Mouse (Mus musculus): Measurements from ENCODE around the gene Jmjd8. TPM values are rescaled to one million over a fixed set of nuclear protein-coding genes. Genes with fewer than 3 reads are reported as not detected.

The Jmjd8 gene
- polyA plus RNA-seq, 1 experiment from 2014 or later = 21.7 TPM

DNA sequence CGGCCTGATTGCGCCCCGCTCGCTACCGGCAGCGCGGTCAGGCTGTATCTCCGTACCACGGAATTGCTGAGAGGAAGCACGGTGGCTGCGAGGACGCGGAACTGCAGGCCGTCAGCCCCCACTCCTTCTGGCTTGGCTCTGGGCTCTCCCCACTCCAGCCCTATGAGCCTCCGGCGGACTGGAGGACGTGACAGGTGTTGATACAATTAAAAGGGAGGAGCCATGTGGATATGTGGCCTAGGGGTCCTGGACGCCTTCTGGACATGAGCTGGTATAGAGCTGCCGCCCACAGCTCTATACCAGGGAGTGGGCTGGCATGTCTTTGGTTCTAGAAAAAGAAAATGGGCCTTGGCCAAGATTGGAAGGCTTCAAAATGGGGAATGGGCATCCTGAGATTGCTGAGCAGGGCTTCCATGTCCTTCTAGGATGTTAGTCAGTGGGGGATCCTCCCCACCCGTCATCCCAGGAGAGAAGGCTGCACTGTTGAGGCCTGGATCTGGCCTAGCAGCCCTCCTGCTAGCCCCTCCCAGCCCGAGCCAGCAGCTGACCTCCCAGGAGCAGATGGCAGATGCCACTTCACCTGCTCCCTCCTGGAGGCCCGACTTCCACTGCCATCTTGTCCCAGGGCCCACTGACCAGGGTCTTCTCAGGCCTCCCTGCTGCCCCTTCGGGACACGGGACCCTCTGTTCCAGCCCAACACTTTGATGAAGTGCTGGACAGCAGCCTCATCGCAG is 18.9 kb upstream of the Jmjd8 start:
- Histone ChIP-seq H3K27ac (no peak overlapping the region), H3K4me1 (replicated peaks) (peaks cover 13% of the 10 kb centered on the region), H3K4me2 (peak overlapping the region; percentile 73), H3K36me3 (no peaks in the 10 kb centered on the region), H3K27me3 (peaks cover 83% of the 10 kb centered on the region), H3K4me3 (replicated peaks) (peak overlapping the region; percentile 55), H3K9ac (peak overlapping the region; percentile 15; the same call in 1 of the 2 replicates), H3K9me3 (replicated peaks) (no peaks in the 10 kb centered on the region)
- DNase-seq = no peak
- 13% methylated on average over 25 of the region's 25 CpGs for WGBS (ENCODE audit: insufficient replicate concordance)
- ATAC-seq (ENCODE audit: low read depth) = no peak

DNA sequence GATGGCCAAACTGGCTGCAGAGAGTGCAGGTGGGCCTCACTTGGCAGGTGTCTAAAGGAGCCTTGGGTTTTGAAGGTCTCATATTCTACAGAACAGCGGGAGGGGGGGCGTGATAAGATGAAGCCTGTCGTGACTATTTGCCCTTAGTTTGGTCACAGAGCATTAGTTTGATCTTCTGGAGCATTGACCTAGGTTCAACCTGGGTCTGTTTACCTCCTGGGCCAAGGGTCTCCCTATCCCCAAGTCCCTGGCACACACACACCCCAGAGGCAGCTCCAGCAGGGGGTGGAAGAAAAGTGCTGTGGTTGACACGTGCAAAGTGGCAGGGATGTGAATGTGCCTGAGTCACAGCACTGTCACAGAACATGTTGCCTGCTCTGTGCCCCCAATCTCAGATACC is 17.8 kb upstream of the Jmjd8 start:
- DNase-seq (no peak), ATAC-seq (ENCODE audit: low read depth) (no peak)
- 52% methylated on average over 4 of the region's 4 CpGs for WGBS (ENCODE audit: insufficient replicate concordance)
- no peaks in the 10 kb centered on the region for H3K9me3 ChIP-seq (replicated peaks)
- no peak overlapping the region for H3K4me2 ChIP-seq
- no peak overlapping the region for H3K27ac ChIP-seq
- H3K36me3 ChIP-seq = no peaks in the 10 kb centered on the region
- peaks cover 92% of the 10 kb centered on the region for H3K27me3 ChIP-seq
- H3K4me1 ChIP-seq (replicated peaks) = peaks cover 13% of the 10 kb centered on the region
- H3K9ac ChIP-seq = no peak overlapping the region
- no peak overlapping the region for H3K4me3 ChIP-seq (replicated peaks)

DNA sequence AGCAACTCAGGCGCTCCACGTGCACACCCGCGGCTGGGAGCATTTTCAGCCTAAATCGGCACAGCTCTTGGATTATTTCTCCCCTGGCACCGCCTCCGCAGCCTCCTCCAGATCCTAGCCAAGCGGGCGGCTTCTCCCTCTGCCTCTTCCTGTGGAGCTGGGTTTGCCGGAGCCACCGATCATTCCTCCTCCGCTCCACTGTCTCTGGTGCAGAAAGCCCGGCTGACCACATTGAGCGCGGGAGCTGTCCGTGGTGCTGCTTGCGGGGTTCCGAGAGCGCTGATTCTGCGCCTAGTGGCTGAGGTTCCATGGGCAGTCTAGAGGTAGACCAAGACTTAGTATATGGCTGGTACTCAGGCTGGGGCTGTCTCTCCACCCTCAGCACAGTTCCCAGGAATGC is 15.2 kb upstream of the Jmjd8 start:
- Histone ChIP-seq H3K4me2 (no peak overlapping the region), H3K9ac (no peak overlapping the region), H3K36me3 (no peaks in the 10 kb centered on the region), H3K27me3 (peaks cover 98% of the 10 kb centered on the region), H3K27ac (no peak overlapping the region), H3K9me3 (replicated peaks) (no peaks in the 10 kb centered on the region), H3K4me3 (replicated peaks) (no peak overlapping the region), H3K4me1 (replicated peaks) (peaks cover 13% of the 10 kb centered on the region)
- ATAC-seq (ENCODE audit: low read depth) (peak; percentile 35; the same call in 1 of the 2 replicates), DNase-seq (peak; percentile 63)
- 3% methylated on average over 20 of the region's 20 CpGs for WGBS (ENCODE audit: insufficient replicate concordance)

DNA sequence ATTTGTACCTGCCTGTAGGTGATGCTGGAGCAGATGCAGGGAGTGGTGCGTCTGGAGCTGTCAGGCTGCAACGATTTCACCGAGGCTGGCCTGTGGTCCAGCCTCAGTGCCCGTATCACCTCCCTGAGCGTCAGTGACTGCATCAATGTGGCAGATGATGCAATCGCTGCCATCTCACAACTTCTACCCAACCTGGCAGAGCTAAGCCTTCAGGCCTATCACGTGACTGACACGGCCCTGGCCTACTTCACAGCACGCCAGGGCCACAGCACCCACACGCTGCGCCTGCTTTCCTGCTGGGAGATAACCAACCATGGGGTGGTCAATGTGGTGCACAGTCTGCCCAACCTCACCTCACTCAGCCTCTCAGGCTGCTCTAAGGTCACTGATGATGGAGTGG is 11.0 kb upstream of the Jmjd8 start:
- WGBS (ENCODE audit: insufficient replicate concordance) = 70% methylated on average over 11 of the region's 11 CpGs
- no peak overlapping the region for H3K4me2 ChIP-seq
- ATAC-seq (ENCODE audit: low read depth) (no peak), DNase-seq (no peak)
- H3K27ac ChIP-seq = no peak overlapping the region
- peaks cover 96% of the 10 kb centered on the region for H3K27me3 ChIP-seq
- no peak overlapping the region for H3K4me3 ChIP-seq (replicated peaks)
- H3K4me1 ChIP-seq (replicated peaks) = peaks cover 11% of the 10 kb centered on the region
- no peaks in the 10 kb centered on the region for H3K36me3 ChIP-seq
- no peak overlapping the region for H3K9ac ChIP-seq
- H3K9me3 ChIP-seq (replicated peaks) = no peaks in the 10 kb centered on the region

DNA sequence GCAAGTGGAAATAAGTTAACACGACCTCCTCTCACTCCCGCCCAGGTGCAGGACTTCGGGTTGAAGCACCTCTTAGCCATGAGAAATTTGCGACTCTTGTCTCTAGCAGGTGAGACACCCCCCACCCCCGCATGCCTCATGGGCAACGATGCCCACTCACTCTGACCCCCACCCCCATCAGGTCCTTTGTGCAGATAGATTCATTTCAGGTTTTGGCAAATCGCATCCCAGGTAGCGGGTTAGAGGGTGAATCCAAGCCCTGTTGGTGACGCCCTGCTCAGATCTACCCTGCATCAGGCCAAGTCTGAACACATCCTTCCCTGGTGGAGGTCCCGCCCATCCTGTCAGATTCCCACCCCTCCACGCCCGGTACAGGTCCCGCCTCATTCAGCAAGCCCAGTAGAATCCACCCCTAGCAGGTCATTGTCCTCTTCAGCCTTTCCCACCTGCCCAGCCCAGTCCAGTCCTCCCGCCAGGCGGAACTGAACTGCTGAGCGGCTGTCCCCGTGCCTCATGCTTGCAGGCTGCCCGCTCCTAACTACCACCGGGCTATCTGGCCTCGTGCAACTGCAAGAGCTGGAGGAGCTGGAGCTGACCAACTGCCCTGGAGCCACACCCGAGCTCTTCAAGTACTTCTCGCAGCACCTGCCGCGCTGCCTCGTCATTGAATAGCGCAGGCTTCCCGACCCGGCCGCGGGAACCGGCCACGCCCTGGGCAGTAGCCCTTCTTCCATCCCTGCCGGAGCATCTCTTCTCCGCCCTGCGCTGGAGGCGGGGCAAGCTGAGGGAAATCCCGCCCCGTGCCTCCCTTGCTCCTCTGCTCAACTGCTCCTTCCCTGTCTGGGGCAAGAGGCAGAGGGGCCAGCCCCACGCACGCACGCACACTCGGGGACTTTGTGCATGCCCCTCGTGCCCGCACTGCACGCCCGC is 9.6 kb upstream of the Jmjd8 start:
- Histone ChIP-seq H3K9ac (peak overlapping the region; percentile 22; the same call in 1 of the 2 replicates), H3K36me3 (no peaks in the 10 kb centered on the region), H3K9me3 (replicated peaks) (no peaks in the 10 kb centered on the region), H3K27ac (no peak overlapping the region), H3K4me3 (replicated peaks) (peak overlapping the region; percentile 28), H3K27me3 (peaks cover 84% of the 10 kb centered on the region), H3K4me2 (peak overlapping the region; percentile 38), H3K4me1 (replicated peaks) (peaks cover 19% of the 10 kb centered on the region)
- WGBS (ENCODE audit: insufficient replicate concordance) = 7% methylated on average over 46 of the region's 46 CpGs
- DNase-seq (no peak), ATAC-seq (ENCODE audit: low read depth) (peak; percentile 66)

DNA sequence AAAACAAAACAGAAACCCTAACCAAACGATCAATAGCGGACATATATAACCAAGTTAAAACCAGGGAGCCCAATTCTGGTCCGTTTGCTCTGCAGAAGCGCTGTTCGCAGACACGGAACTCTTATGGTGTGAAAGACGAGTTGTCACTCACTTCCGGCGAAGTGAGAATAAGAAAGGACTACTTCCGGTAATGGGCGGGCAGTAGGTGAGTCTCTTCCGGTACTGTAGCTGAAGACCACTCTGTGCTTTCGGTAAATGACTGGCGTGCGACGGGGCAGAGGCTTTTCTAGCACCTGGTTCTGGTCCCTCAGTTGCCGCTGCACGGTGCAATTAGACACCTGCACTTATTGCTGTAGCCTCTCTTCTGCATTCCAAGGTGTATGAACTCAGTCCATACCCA is 5.2 kb upstream of the Jmjd8 start, which contains the start of gene Wdr24:
Gene Wdr24, plus strand, starts transcription at position 176 of the 400 bp plus-strand sequence.
- WGBS (ENCODE audit: insufficient replicate concordance) = under 1% methylated on average over 18 of the region's 18 CpGs
- Histone ChIP-seq H3K4me1 (replicated peaks) (peaks cover 48% of the 10 kb centered on the region), H3K27ac (peak within 1 kb of the TSS; percentile 81), H3K36me3 (peaks cover 31% of the 10 kb centered on the region), H3K27me3 (peaks cover 41% of the 10 kb centered on the region), H3K9me3 (replicated peaks) (no peaks in the 10 kb centered on the region), H3K4me2 (peak within 1 kb of the TSS; percentile 93), H3K4me3 (replicated peaks) (peak within 1 kb of the TSS; percentile 79), H3K9ac (peak within 1 kb of the TSS; percentile 83)
- ATAC-seq (ENCODE audit: low read depth) = peak; percentile 62
- peak; percentile 71 for DNase-seq

DNA sequence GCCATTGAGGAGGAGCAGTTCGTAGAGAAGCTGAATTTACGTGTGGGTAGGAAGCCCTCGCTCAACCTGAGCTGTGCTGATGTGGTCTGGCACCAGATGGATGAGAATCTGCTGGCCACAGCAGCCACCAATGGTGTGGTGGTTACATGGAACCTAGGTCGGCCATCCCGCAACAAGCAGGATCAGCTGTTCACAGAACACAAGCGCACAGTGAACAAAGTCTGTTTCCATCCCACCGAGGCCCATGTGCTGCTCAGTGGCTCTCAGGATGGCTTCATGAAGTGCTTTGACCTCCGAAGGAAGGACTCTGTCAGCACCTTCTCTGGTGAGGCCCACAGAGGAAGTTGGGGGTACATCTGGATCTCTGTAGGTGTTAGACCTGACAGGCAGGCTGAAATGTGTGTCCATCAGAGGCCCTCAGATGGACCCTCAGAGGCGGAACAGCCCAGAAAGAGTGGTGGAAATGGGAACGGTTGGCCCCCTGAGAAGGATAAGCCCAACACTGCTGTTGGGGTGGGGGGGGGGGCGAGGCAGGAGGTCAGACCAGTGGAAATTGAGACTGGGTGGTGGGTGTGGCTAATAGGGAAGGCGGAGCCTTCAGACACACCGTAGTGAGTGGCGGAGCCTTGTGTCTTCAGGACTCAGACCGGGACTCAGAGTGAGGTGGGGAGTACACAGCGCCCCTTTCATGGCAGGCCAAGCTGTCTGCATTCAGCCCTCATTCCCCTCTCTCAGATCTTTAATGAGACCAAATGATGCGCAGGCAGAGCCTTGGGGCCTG is 4.1 kb upstream of the Jmjd8 start:
- no peak for ATAC-seq (ENCODE audit: low read depth)
- Histone ChIP-seq H3K36me3 (peaks cover 32% of the 10 kb centered on the region), H3K27ac (peak overlapping the region; percentile 81), H3K4me1 (replicated peaks) (peaks cover 50% of the 10 kb centered on the region), H3K4me2 (peak overlapping the region; percentile 93), H3K9me3 (replicated peaks) (no peaks in the 10 kb centered on the region), H3K4me3 (replicated peaks) (peak overlapping the region; percentile 79), H3K9ac (peak overlapping the region; percentile 83), H3K27me3 (peaks cover 30% of the 10 kb centered on the region)
- WGBS (ENCODE audit: insufficient replicate concordance) = 53% methylated on average over 17 of the region's 17 CpGs
- no peak for DNase-seq

DNA sequence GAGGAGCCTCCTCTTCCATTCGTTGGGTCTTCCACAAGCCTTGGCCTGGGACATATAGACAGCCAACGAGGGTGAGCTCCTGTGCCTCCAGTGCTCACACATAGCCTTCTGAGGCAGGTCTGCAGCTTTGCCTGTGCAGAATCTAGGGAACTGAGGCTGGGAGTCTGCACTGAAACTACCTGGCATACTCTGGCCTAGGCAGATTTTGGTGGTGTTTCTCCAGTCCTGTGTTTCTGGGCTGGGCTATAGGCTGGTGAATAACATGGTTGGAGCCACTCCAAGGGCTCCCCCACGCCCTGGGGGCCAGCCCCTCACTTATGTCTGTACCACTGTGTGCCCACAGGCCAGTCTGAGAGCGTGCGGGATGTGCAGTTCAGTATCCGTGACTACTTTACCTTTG is 3.4 kb upstream of the Jmjd8 start:
- no peak overlapping the region for H3K27ac ChIP-seq
- H3K9ac ChIP-seq = peak overlapping the region; percentile 83
- no peaks in the 10 kb centered on the region for H3K9me3 ChIP-seq (replicated peaks)
- H3K36me3 ChIP-seq = peaks cover 39% of the 10 kb centered on the region
- peak overlapping the region; percentile 79 for H3K4me3 ChIP-seq (replicated peaks)
- H3K4me2 ChIP-seq = peak overlapping the region; percentile 93
- 81% methylated on average over 6 of the region's 6 CpGs for WGBS (ENCODE audit: insufficient replicate concordance)
- ATAC-seq (ENCODE audit: low read depth) (no peak), DNase-seq (no peak)
- peaks cover 55% of the 10 kb centered on the region for H3K4me1 ChIP-seq (replicated peaks)
- peaks cover 22% of the 10 kb centered on the region for H3K27me3 ChIP-seq

DNA sequence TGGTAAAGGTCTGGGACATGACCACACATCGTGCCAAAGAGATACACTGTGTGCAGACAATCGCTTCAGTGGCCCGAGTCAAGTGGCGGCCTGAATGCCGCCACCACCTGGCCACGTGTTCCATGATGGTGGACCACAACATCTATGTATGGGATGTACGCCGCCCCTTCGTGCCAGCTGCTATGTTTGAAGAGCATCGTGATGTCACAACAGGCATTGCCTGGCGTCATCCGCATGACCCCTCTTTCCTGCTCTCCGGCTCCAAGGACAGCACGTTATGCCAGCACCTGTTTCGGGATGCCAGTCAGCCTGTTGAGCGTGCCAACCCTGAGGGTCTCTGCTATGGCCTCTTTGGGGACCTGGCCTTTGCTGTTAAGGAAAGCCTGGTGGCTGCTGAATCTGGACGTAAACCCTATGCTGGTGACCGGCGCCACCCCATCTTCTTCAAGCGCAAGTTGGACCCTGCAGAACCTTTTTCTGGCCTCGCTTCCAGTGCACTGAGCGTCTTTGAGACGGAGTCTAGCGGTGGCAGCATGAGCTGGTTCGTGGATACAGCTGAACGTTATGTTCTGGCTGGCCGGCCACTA is 2.6 kb upstream of the Jmjd8 start:
- no peak for ATAC-seq (ENCODE audit: low read depth)
- H3K9me3 ChIP-seq (replicated peaks) = no peaks in the 10 kb centered on the region
- H3K4me3 ChIP-seq (replicated peaks) = no peak overlapping the region
- 86% methylated on average over 27 of the region's 27 CpGs for WGBS (ENCODE audit: insufficient replicate concordance)
- H3K27ac ChIP-seq = no peak overlapping the region; the same call in 1 of the 2 replicates
- DNase-seq = no peak
- no peak overlapping the region for H3K9ac ChIP-seq
- peaks cover 63% of the 10 kb centered on the region for H3K4me1 ChIP-seq (replicated peaks)
- no peak overlapping the region for H3K4me2 ChIP-seq
- H3K27me3 ChIP-seq = peaks cover 15% of the 10 kb centered on the region
- peaks cover 47% of the 10 kb centered on the region for H3K36me3 ChIP-seq

DNA sequence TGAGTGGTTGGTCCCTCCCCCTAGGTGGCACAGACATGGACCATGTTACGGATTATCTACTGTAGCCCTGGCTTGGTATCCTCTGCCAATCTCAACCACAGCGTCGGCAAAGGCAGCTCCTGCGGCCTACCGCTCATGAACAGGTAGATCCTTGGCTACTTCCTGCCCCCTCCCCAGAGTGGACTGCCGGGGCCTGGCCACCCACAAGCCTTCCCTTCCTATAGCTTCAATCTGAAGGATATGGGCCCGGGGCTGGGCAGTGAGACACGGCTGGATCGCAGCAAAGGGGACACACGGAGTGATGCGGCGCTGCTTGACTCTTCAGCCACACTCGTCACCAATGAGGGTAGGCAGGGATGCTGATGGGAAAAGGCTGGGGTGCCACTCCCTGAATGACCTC is 1.7 kb upstream of the Jmjd8 start:
- Histone ChIP-seq H3K27ac (no peak overlapping the region), H3K4me1 (replicated peaks) (peaks cover 72% of the 10 kb centered on the region), H3K27me3 (peaks cover 7% of the 10 kb centered on the region), H3K36me3 (peaks cover 56% of the 10 kb centered on the region), H3K4me3 (replicated peaks) (no peak overlapping the region), H3K9me3 (replicated peaks) (no peaks in the 10 kb centered on the region), H3K9ac (no peak overlapping the region), H3K4me2 (no peak overlapping the region)
- WGBS (ENCODE audit: insufficient replicate concordance) = 88% methylated on average over 13 of the region's 13 CpGs
- no peak for DNase-seq
- ATAC-seq (ENCODE audit: low read depth) = no peak

Measured in liver, embryonic 13.5 days (tissue).